Mouse (Mus musculus): ENCODE data around the gene Tas1r2. TPM values are rescaled to one million over a fixed set of nuclear protein-coding genes. Genes with fewer than 3 reads are reported as not detected.

Tas1r2 gene
- total RNA-seq, 2 experiments from 2014 or later, result not detected

DNA sequence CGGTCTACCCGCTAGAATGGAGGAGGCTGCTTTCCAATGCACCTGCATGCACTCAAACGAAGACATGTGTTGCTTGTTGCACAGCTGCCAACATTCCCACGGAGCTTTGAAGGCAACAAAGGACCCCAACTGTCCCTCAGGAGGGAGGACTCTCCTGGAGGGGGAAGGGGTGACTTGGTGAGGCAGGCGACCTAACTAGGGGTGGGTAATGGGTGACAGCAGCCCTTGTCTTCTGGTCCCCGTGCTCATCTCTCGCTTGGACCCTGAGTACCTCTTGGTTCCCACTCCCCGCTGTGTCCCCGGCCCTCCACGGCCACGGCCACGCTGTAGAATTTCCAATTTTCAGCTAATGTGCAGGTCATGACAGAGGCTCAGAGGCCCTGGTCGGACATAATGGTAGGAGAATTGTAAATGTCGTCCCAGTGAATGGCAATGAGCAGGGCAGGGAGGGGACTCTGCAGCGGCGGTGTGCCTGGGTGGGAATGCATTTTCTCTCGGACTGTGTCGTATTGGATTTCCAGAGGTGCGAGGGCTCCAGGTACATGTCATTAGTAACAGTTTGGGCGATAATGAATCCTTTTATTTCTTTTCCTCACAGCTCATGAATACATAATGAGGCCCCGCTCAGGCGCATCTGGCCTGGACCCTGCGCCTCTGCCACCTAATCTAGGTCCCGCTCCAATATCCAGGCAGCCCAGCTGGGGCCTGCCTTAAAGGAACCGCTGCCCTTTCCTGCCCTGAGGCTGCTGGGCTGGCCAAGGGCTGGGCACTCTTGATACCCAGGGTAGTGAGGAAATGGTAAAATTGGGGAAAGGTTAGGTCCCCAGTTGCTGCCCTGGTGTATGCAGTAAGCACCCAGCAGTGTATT, 57.4 kb downstream of the Tas1r2 start:
- DNase-seq, result no peak

DNA sequence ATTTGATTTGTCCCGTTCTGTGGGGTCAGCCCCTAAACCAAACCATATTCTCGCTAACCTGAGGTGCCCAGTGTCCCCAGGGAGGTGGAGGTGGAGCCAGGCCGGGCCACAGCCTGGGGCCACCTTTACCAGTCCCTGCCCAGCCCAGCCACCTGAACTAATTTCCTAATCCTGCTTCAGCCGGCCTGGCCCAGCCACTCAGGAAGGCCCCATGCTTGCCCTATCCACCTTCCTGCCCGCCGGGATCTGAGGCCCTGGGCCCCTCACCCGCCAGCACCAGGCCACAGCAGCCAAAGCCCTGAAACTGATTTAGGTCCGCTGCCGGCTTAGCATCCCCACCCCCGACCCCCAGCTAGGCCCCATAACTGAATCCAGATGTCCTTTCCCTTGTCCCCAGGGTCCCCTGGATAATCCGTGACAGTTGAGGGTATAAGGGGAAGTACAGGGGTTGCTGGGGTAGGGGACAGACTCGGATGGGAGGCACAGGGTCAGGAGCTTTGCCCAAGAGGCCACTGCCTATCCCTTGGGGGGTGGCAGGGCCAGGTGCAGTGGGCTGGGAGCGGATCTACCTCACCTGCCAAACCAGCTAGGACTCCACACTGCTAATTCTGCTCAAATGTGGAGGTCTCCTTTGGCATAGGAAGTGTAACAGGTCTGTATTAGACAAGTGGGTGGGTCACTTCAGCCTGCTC, 62.0 kb downstream of the Tas1r2 start:
- DNase-seq, result no peak

DNA sequence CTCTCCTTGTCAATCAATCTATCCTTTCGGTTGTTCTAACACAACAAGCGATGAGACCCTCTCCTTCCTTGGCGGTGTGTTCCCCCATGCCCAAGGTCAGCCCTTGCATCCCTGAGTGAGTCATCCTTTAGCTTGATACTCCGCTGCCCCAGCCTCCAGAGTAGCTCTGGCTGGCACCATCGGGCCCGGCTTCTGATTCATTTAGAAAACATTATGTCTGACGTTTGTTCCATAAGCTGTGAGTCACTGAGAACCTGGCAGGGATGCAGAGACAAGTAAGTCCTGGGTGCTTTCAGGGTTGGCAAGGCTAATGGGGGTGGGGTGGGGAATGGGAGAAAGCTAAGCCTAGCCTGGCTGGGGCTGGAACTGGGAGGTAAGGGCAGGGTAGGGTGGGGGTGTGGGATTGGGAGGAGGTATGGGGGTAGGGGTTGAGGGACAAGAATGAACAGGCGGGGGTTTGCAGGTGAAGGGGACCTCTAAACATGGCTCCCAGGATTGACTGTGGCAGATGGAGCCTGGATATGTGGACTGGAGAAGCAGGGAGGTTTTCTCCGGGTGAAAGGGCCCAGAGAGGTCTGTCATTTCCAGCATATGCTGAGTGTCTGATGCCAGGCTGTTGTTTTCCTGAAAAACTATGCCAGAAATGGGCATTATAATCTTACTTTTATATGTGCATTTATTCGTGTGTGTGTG, 63.3 kb downstream of the Tas1r2 start:
- DNase-seq, result no peak

DNA sequence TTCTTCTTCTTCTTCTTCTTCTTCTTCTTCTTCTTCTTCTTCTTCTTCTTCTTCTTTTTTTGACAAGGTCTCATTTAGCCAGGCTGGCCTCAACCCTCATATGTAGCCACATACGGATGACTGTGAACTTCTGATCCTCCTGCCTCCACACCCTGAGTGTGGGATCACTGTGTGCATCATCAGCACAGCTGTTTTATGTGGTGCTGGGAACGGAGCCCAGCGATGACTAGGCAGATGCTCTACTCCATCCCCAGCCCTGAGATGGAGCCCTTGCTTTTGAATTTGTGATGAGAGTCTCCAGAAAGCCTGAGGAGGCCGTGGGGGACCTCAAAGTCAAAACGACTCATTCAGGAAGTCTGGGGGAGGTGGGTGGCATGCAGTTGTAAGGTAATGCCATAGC, 65.6 kb downstream of the Tas1r2 start:
- DNase-seq, result no peak

Small RNAs within 50 kb of the gene (microRNA-seq; reads per million reads assigned to microRNA genes)
- 0 reads per million in 2 experiments for gene Mir7020

Other genes starting within 250 kb of the Tas1r2 start
- gene Iffo2, start 123.0 kb upstream of the Tas1r2 start, total RNA-seq (2021), result 1 to 10 TPM; 5.6 to 7.5 TPM
- gene Gm21969, start 50.4 kb upstream of the Tas1r2 start, total RNA-seq (2021), result not detected
- 10 to 100 TPM; 30.3 to 39.8 TPM for gene Aldh4a1, start 30.7 kb upstream of the Tas1r2 start, total RNA-seq (2021)
- 10 to 100 TPM in 1 of 2 experiments, 1 to 10 TPM in 1; 8.3 to 11.3 TPM for gene Pax7, start 180.0 kb downstream of the Tas1r2 start, total RNA-seq (2021)